Mouse (Mus musculus) urinary bladder, postnatal 4 days (tissue): Measurements from ENCODE around the gene Sorbs1.

ENCODE experiments used
- DNase-seq, 2 experiments: peaks; one replicate each; pipeline ENCODE4 v3.0.0; 2021 to 2022; ENCODE audit warnings: low spot score in 2 of 2

Gene Sorbs1

DNA sequence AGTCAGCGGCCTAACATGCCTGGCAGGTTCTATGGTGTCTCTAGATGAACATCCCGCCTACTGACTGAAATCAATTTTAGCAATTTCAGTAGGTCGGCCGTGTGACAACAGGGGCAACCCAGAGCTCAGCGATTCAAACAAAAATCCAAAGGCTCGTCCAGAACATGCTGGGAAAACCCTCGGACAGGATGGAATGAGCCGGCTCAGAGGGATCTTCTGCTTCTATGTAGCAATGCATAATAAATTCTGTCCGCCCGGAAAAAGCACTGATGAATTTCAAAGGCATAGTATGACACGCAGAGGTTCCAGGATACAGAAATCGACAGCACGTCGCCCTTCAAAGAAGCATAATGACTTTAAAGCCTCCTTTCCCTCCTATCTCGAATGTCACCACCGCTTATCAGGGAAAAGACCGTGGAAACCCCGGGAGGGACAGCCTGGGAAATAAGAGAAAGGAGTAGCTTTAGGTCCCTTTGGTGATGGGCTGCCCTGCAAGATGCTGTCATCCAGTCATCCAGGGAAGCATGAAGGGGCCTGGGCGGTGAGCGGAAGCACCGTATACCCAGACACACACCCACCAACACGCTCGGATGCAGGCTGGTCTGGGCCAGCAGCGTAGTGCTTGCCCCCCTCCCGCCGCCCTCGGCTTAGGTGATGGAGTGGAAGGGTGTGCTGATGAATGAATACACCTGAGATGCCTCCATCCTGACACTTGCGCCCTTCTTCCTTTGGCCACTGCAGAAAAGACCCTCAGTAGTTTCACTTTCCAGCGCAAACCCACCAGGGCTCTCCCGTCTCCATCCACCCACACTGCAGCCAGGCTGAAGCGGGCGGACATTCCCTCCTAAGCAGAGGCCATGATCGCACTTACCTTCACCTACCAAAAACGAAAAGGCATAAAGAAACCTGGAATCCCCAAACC lies 818 bp downstream of the Sorbs1 start:
- no peak for DNase-seq

DNA sequence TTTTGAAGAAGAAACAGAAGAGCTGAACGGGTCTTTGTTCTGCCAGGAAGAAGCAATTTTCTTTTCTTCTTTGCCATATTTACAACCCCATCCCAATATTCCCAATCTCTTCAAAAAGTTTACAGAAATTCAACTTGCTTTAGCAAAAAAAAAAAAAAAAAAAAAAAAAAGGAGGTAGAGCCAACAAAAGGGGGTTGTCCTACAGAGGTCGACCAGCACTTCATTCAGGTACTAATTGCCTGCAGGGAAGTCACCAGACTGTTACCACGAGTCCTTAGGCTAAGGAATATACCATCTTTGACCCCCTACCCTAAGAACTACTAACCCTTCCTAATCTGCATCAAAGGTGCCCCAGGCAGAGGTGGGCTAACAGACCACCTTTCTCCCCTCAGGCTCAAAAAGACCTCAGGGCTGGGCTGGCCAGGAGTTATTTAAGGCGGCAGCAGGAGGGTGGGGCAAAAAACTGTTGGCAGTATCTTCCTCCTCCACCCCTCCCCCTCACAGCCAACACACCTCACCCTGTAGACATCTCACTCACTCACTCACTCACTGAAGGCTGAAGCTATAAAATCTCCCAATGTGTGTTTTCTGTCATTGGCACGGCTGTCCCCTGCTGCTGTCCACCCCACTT lies 1.8 kb downstream of the Sorbs1 start:
- no peak for DNase-seq

DNA sequence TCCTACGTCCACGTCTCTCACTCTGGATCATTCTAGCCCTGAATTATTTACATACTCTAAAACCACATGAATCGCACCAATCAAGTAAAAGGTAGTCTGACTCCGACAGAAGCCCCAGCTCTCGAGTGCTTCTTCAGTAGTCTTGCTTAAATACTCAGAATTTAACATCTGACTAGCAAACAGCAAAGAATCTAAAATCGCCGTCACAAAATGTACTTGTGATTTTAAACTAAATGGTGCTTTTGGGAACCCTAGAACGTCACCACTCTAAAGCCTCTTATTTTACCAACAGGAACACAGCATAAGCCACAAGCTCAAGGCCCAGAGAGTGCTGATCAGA lies 2.5 kb downstream of the Sorbs1 start:
- no peak for DNase-seq

DNA sequence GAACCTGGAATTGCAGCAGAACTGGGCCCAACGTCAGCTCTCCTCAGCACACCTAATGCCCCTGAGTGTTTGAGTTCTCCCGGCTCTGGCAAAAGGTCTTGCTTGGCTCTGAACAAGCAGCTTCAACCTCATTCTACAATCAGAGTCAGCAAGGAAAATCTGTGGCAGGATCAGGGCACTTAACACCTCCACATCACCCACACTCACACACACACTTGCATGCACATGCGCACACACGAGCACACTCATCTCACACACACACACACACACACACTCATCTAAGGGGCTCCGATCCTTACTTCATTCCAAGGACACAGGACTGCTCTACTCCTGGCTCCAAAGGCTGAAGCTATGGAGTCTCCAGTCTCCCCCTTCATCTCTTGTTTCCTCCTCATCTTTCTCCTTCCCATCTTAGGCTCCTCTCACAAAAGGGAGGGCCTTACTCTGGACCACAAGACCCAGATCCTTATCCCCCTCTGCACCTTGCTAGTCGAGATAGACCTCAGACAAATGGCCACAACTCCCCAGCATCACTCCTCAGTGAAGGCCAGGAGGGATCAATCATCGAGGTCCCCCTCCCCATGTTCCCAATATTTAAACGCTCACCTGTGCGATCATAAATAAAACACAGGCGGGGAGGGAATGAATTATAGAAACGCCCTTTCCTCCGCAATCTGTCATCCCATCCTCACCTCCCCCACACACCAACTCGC lies 3.0 kb downstream of the Sorbs1 start:
- no peak for DNase-seq

DNA sequence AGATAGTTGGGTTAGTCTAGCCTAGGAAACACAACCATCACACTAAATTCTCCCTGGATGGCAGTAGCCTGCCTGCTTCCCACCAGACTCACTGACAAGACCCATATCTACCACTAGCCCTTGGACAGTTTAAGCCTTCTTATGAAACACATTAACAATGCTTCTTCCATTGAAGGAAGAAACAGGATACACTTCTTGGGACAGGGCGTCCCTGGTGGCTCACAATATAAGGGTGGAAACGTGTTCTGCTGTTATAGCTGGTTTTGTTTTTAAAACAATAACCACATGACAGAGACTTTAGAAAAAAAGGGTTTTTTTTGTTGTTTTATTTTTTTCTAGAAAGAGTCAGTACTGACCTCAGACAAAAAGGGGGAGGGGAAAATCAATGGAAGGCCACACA lies 4.3 kb downstream of the Sorbs1 start:
- no peak for DNase-seq

DNA sequence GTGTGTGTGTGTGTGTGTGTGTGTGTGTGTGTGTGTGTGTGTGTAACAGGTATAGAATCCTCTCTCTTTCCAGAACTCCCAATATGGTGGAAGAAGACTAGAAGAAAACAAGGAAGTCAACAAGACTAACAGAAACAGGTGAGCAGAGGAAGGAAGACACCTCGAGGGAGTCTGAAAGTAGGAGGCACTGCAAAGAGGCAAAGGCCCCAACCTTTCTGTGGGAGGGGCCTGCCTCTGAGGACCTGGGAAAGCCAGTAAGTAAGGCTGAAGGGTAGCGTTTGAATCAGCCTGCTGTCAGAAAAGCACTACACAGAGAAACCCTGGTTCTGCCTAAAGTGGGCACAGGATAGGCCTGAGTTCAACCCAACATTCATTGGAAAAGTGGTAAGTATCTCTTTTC lies 4.7 kb downstream of the Sorbs1 start:
- DNase-seq: no peak

DNA sequence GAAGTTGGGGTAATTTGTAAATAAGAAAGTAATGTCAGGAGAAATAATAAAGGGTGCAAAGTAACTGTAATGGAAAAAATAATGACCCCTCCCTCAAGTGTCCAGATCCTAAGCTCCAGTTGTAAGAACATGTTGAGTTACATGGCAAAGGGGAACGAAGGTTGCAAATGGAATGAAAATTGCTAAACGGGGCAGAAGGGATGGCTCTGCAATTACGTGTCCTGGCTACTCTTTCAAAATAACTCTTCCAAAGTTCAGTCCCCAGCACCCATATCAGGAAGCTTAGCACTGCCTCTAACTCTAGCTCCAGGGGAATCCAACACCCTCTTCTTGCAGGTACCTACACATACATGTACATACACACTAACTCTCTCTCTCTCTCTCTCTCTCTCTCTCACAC lies 6.6 kb downstream of the Sorbs1 start:
- DNase-seq: no peak

DNA sequence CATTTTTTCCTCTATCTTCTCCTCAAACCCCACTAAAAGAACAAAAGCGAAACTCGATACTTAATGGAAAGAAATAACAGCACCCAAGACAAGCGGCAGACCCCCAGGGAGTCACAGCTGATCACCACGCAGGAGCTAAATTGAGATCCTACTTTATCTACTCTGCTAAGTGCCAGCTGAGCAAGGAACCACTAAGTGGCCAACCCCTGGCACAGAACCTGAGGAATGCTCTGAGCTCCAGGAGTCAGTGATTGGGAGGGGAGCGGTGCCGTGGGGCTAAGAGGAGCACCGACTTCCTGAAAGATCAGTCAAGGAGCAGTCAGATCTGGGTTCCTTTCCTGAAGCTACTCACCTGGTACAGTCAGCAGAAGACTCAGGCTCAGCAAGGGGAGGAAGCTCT lies 9.2 kb downstream of the Sorbs1 start:
- DNase-seq: no peak

DNA sequence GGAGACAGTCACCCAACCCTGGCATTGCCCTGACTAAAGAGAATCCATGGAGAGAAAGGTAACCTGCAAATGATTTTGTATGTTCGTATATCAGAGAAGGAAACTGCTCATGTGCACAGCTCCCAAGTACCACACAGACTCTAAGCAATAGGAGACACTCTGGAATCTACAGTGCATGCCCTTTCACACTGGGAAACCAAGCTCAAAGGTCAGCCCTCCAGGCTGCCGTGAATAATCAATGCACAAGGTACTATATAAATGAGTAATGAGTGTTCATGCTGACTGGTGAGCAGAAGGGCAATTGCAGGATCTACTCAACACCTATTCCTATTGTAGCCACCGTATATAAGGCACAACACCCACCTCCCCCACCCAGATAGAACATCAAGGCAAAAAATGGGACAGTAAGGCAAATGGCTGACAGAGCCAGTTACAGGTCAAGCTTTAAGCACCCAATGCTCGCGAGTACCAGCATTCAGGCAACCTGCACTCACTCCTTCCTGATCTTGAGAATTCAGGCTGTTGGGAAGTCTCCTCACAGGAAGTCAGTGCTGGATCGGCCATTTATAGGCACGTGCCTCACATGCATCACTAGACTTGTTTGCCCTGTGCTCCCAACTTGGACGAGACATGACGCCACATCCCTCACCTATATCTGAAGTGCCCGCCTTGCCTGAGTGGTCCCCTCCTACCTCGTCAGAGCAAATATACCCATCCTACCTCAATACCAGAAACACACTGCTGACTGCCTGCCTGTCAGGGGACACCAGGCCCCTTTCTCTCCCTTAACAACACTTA lies 13.4 kb downstream of the Sorbs1 start:
- DNase-seq: no peak

DNA sequence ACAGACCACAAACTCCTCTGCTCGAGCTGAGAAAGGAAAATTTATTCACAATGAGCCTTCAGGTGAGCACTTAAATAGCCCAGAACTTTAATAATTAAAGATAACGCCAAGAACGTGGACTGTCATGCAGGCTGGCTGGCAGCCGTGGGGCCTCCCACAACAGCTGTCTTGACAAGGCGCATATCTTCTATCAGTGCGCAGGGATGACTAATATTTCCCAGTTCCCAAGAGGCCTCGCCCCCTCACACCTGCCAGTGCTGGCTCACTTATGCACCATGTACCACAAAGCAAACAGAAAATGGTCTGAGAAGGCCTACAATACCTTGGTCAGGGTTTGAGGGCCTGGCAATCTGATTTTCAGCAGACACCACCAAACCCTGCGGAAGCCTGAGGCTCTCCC lies 14.4 kb downstream of the Sorbs1 start:
- DNase-seq: no peak

DNA sequence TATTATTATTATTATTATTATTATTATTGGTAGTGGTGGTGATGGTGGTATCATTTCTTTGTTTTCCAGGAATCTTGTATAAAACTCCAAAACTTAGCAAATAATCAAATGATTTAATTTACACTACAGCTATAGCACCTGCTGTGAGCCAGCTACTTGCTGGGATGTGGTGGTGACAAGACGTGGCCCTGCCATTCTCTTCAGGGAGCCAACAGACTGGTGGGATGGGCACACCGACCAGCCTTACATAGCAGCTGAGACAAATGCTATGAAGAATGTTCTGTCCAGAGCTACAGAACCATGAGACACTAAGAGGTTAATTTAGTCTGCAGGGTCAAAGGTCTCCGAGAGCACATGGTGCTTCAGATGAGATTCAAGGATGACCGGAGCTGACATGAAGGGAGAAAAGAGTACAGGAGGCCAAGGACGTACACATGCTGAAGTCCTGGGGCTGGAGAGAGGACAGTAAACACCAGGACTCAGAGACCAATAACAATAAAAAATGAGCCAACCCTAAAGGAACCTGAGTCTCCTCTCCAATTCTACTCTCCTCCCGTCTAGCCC lies 15.3 kb downstream of the Sorbs1 start:
- no peak for DNase-seq

DNA sequence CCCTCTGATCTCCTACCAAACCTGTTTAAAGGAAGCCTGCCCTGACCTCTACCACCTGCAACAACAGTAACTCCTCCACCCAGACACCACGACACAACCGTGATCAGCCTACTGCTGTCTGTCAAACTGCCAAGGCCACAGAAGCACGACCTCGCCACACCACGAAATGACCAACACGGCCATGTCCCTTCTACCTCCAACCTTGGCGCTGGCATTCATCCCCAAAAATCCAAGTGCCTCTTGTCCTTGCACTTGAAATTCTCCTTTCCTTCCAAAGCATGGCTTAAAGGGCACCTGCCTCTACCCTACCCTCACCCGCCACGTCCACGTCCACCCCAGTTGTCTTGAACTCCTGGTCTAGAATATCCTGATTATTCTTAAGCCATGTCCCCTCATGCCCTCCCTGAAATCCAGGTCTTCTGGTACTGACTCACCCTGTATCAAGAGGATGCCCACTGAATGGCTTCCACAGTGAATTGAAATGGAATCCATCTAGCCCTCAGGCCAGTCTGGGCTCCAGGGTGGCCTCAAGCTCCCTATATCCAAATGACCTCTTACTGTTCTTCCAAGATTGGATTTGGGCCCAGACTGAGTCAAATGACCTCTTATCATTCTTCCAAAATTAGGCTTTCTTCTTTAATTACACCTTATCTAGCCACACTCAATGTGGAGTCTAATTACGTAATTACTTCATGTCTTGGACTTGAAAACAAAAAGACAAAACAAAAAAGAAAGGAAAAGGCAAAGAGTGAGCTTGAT lies 16.9 kb downstream of the Sorbs1 start:
- DNase-seq: no peak

DNA sequence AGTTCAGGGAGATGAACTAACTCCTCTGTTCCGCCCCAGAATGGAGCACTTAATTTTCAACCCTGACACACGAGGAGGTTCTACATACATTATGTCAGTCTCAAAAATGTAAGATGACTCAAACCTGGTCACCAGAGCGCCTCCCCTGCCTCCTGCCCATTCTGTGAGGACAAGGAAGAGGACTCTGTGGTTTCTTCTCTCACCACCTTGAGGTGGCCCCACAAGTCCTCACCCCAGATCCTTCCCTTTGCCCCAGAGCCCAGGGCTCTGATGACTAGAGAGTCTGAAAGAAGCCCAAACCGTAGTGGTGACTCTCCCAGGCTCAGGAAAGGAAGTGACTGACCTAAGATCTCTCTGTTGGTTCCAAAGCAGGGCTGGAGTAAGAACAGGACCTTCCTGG lies 17.5 kb downstream of the Sorbs1 start:
- DNase-seq: no peak

DNA sequence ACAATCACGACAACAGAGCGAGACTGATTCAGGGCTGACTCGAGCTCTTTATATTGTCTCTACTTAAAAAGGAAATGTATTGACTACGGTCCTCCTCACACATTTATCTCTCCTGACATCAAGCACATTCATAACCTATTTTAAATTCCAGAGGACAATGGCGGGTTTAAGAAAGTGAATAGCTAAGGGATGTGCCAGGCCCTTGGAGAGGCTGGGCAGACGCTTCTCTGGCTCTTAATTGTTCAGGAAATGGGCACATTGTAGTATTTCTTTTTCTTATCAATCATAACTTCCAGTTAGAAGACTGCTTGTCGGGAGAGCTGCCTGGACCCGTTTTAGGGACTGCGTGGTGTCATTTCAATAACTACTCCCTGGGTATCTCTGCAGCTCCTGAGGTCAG lies 20.7 kb downstream of the Sorbs1 start:
- DNase-seq: no peak

DNA sequence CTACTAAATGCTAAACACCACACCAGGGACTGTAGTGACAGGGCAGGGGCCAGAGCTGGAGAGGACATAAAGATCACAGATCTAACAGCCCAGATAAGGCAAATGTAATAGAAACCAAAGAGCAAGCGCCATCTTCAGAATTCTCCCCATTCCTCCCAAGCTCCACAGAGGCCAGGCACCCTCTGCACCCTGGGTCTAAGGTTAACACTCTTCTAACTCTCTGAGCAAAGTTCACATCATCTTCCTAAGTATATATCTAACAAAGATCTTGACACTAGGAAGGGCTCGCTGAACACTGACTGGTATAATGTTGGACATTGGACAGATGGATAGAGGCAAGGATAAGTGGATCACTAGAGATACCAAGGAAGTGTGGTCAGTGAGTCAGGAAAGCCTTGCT lies 22.1 kb downstream of the Sorbs1 start:
- DNase-seq: no peak

DNA sequence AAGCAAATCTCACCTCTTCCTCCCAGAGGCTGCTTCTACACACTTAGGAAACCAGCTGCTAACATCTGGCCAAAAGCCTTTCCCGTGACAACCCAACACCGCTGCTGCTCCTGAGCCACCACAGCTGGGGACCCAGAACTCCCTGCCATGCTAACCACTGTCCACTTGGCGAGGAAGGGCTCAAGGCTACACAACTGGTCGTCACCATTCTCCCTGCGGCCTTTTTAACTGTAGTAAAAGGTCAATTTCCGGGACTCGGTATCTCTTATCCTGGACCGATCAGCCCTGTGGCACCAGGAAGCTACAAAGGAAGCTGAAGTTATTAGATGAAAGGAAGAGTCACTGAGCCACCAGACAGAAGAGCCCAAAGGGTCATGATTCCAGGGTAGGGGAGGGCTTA lies 22.8 kb downstream of the Sorbs1 start:
- peak in 1 of 2 experiments; percentile 32 for DNase-seq

DNA sequence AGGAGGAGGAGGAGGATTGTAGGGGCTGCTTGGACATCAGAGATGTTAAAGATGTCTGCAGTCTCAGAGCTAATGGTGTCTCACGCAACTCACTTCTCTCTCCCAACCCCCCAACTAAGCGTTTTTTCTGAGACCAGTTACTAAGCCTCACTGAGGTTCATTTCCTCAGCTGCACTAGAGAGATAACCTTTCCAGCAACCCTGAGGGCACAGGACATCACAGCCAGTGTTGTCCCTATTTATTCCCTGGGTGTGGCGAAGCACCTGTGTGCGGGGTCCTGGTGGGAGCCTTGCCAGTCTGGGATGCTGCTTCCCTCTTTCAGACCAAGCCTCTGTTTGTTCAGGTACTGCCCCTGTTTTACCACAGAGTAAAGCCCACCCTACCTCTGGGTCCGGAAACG lies 23.9 kb downstream of the Sorbs1 start:
- DNase-seq: no peak

DNA sequence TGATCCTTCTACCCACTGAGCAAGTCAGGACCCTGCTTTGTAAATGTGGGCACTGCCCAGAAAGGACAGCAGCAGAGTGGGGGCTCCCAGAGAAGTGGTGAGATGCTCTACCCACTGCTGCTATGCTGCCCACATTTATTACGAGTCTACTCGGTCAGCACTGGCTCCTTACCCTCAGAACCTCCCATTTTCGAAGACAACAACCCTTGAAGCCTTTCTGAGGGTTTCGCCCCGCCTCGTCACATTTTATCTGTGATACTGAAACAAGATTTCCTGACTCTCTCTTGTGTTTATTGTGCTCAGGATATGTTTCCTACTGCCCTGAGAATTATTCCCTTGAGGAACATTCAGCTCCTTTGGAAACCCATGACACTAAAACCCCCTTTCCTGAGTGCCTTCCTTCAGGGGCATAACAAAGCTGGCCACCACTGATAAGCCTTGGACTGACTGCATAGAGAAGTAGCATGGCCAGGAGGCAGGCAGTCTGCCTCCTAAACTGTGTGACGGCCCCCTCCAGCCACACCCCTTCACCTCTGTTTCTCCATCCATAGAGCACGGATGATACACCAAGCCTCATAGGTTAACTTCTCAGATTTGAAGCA lies 24.6 kb downstream of the Sorbs1 start:
- no peak for DNase-seq

DNA sequence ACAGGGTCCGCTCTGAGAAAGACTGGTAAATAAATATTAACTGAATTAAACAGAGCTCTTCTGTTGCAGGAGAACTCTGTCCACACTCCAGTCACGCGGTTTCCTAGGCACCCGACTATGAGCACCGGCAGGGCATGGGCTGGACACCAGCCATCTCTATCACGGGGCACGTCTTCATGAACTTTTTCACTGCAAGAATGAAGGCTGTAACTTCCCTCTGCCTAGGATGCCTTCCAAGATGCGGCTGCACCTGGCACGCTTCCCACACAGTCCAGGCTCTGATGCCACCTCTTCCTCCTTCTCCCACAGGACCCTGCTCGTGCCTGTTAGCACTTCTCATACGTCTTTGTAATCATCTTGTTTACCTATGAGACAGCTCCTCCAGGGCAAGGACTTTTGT lies 26.0 kb downstream of the Sorbs1 start:
- DNase-seq: no peak

DNA sequence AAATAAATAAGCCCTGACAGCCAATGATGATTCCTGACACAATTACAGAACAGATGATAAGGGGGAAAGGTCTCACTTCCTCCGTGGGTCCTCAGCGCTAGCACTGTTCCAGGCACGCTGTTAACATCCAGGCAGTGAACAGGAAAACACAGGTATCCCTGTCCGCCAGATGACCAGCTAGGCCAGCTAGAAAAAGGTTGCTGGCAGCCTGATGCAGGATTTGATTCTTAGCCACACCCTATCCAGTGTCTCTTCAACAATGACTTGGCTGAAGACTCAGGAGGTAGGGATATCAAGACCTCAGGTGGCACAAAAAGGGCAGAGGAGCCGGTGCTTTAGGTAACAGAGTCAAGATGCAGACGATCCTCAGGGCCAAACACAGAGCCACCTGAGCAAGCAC lies 32.5 kb downstream of the Sorbs1 start:
- no peak for DNase-seq

DNA sequence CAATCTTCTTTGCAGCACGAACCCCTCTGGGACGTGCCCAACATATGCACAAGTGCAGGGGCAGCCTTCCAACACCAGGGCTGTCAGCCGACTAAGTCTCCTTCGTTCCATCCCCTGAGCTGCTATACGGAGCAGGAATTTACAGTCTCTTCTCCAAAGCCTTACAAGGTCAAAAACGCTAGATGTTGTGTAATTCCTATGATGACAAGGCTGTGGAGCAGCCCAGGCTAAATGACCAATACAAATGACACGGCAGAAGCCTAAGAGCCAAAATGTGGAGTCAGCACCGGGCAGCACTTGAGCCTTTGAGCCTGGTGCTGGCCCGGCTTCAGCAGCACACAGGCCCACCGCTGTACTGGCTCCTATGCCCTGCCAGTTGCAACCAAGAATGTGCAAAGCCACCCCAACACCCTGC lies 35.4 kb downstream of the Sorbs1 start:
- DNase-seq: peak in 1 of 2 experiments; percentile 36
